Mouse (Mus musculus) myocyte (in vitro differentiated cells): ENCODE measurements around the gene Ankrd34a. TPM values are rescaled to one million over a fixed set of nuclear protein-coding genes. Genes with fewer than 3 reads are reported as not detected.

Experiments
- H3K27me3 ChIP-seq: one replicate; pipeline ENCODE4 v1.6.1; 2011; ENCODE audit not compliant: control insufficient read depth, insufficient read depth, insufficient read length
- H3K36me3 ChIP-seq: one replicate; pipeline ENCODE4 v1.6.1; 2011; ENCODE audit not compliant: control insufficient read depth, insufficient read depth
- H3K4me2 ChIP-seq: one replicate; pipeline ENCODE4 v1.6.1; 2011; ENCODE audit warnings: low read depth, control low read depth
- H3K4me3 ChIP-seq: one replicate; pipeline ENCODE4 v1.5.1; 2011; ENCODE audit warnings: mild to moderate bottlenecking, control low read depth, moderate library complexity
- H3K79me2 ChIP-seq: one replicate; pipeline ENCODE4 v1.6.1; 2011; ENCODE audit not compliant: control insufficient read depth, insufficient read depth
- H3ac ChIP-seq: one replicate; pipeline ENCODE4 v1.6.1; 2011; ENCODE audit not compliant: control insufficient read depth, insufficient read length
- CEBPB ChIP-seq: IDR thresholded peaks from 2 replicates; pipeline ENCODE4 v1.6.1; 2011; ENCODE audit warnings: mild to moderate bottlenecking, moderate library complexity; ENCODE audit not compliant: poor library complexity, insufficient read depth, severe bottlenecking
- E2F4 ChIP-seq: IDR thresholded peaks from one replicate; pipeline ENCODE4 v1.6.1; 2011; ENCODE audit warnings: mild to moderate bottlenecking, control low read depth, moderate library complexity; ENCODE audit not compliant: insufficient read depth
- MAX ChIP-seq: IDR thresholded peaks from one replicate; pipeline ENCODE4 v1.6.1; 2011; ENCODE audit warnings: low read depth, mild to moderate bottlenecking, control low read depth
- MYOD1 ChIP-seq, 3 experiments: IDR thresholded peaks; one replicate each; pipeline ENCODE4 v1.6.1; 2011; ENCODE audit warnings: control low read depth in 2 of 3, low read depth in 2 of 3, mild to moderate bottlenecking in 2 of 3, moderate library complexity in 1 of 3; ENCODE audit not compliant: insufficient read length in 2 of 3, control insufficient read depth in 1 of 3
- MYOG ChIP-seq, 3 experiments: IDR thresholded peaks; one replicate each; pipeline ENCODE4 v1.6.1; 2011; ENCODE audit warnings: control low read depth in 2 of 3, low read depth in 2 of 3, mild to moderate bottlenecking in 2 of 3; ENCODE audit not compliant: insufficient read length in 2 of 3, control insufficient read depth in 1 of 3, insufficient read depth in 1 of 3
- POLR2A ChIP-seq: IDR thresholded peaks from one replicate; pipeline ENCODE4 v1.6.1; 2011; ENCODE audit warnings: low read depth, mild to moderate bottlenecking, control low read depth, moderate library complexity; ENCODE audit not compliant: insufficient read length
- POLR2AphosphoS2 ChIP-seq: IDR thresholded peaks from one replicate; pipeline ENCODE4 v1.6.1; 2011; ENCODE audit warnings: low read depth, control low read depth; ENCODE audit not compliant: insufficient read length
- REST ChIP-seq: IDR thresholded peaks from one replicate; pipeline ENCODE4 v1.6.1; 2011; ENCODE audit warnings: mild to moderate bottlenecking, control low read depth, moderate library complexity; ENCODE audit not compliant: insufficient read depth, insufficient read length
- SRF ChIP-seq: IDR thresholded peaks from one replicate; pipeline ENCODE4 v1.6.1; 2011; ENCODE audit warnings: low read depth; ENCODE audit not compliant: control insufficient read depth, insufficient read length
- TCF12 ChIP-seq: IDR thresholded peaks from one replicate; pipeline ENCODE4 v1.6.1; 2011; ENCODE audit warnings: mild to moderate bottlenecking, control low read depth; ENCODE audit not compliant: poor library complexity, insufficient read depth, severe bottlenecking
- TCF3 ChIP-seq: IDR thresholded peaks from one replicate; pipeline ENCODE4 v1.6.1; 2011; ENCODE audit warnings: low read depth, control low read depth; ENCODE audit not compliant: insufficient read length
- USF1 ChIP-seq: IDR thresholded peaks from one replicate; pipeline ENCODE4 v1.6.1; 2011; ENCODE audit warnings: low read depth, mild to moderate bottlenecking, control low read depth, moderate library complexity
- polyA plus RNA-seq: library from polyadenylated mRNA; unstranded; fragments of >200 nt; fragmentation: generic; extraction: Trizol; gene quantifications from one replicate; pipeline ENCODE4 v1.2.1, GENCODE M21; 2012; ENCODE audit warnings: missing spikeins

Gene Ankrd34a
- polyA plus RNA-seq, 1 experiment = 2.5 TPM

GRCm38 (mm10) chr3:96634928-96635879, 38.8 kb downstream of the Ankrd34a start, which contains the start of the genes Pex11b and Gm42957:
Gene Pex11b, plus strand, starts transcription at chr3:96635376.
Gene Gm42957, plus strand, starts transcription at chr3:96635474.
- TF ChIP-seq POLR2A (peak; percentile 73), SRF (no peak), REST (no peak), MYOG (IDR thresholded peaks at IDR 0.05; ENCODE audit: control insufficient read depth in 1 of 3, insufficient read depth in 1 of 3, insufficient read length in 2 of 3, low read depth in 2 of 3) (peak in 1 of 3 experiments; percentile 14), POLR2AphosphoS2 (peak; percentile 17), TCF3 (no peak)
- no peaks in the 10 kb centered on the region for H3K27me3 ChIP-seq
- H3K36me3 ChIP-seq = peaks cover 10% of the 10 kb centered on the region

GRCm38 (mm10) chr3:96635906-96636305, 39.5 kb downstream of the Ankrd34a start:
- peaks cover 10% of the 10 kb centered on the region for H3K36me3 ChIP-seq
- peak overlapping the region; percentile 62 for H3K4me3 ChIP-seq
- peaks cover 8% of the 10 kb centered on the region for H3K79me2 ChIP-seq
- no peaks in the 10 kb centered on the region for H3K27me3 ChIP-seq
- TF ChIP-seq CEBPB (no peak), MYOG (IDR thresholded peaks at IDR 0.05; ENCODE audit: control insufficient read depth in 1 of 3, insufficient read depth in 1 of 3, insufficient read length in 2 of 3, low read depth in 2 of 3) (no peak), MYOD1 (IDR thresholded peaks at IDR 0.05; ENCODE audit: control insufficient read depth in 1 of 3, insufficient read length in 2 of 3, low read depth in 2 of 3) (no peak), MAX (no peak), POLR2AphosphoS2 (no peak), SRF (no peak), TCF12 (no peak), POLR2A (no peak), USF1 (no peak), TCF3 (no peak), E2F4 (no peak), REST (no peak)
- peak overlapping the region; percentile 41 for H3ac ChIP-seq
- peak overlapping the region; percentile 79 for H3K4me2 ChIP-seq

More at GRCm38 (mm10) chr3:96634928-96635879, 38.8 kb downstream of the Ankrd34a start, which contains the start of the genes Pex11b and Gm42957:
- Histone ChIP-seq H3K4me3 (peak within 1 kb of the TSS; percentile 62), H3ac (peak within 1 kb of the TSS; percentile 41), H3K79me2 (peaks cover 15% of the 10 kb centered on the region), H3K4me2 (peak within 1 kb of the TSS; percentile 79)

- Histone ChIP-seq H3K4me2 (peak overlapping the region; percentile 79), H3K27me3 (no peaks in the 10 kb centered on the region), H3K4me3 (peak overlapping the region; percentile 62), H3K36me3 (peaks cover 10% of the 10 kb centered on the region), H3ac (peak overlapping the region; percentile 41), H3K79me2 (peaks cover 5% of the 10 kb centered on the region)
- TF ChIP-seq MYOG (IDR thresholded peaks at IDR 0.05; ENCODE audit: control insufficient read depth in 1 of 3, insufficient read depth in 1 of 3, insufficient read length in 2 of 3, low read depth in 2 of 3) (no peak), USF1 (no peak)
Observed at GRCm38 (mm10) chr3:96636448-96636847, 40.0 kb downstream of the Ankrd34a start.

- Histone ChIP-seq H3K36me3 (peaks cover 8% of the 10 kb centered on the region), H3K4me2 (no peak overlapping the region), H3ac (no peak overlapping the region), H3K27me3 (no peaks in the 10 kb centered on the region), H3K4me3 (no peak overlapping the region), H3K79me2 (no peaks in the 10 kb centered on the region)
- TF ChIP-seq USF1 = no peak
- TF ChIP-seq MYOG (IDR thresholded peaks at IDR 0.05; ENCODE audit: control insufficient read depth in 1 of 3, insufficient read depth in 1 of 3, insufficient read length in 2 of 3, low read depth in 2 of 3) = no peak
- no peak for TF ChIP-seq SRF
- no peak for TF ChIP-seq TCF3
- TF ChIP-seq MAX = no peak
- no peak for TF ChIP-seq CEBPB
- no peak for TF ChIP-seq E2F4
- TF ChIP-seq MYOD1 (IDR thresholded peaks at IDR 0.05; ENCODE audit: control insufficient read depth in 1 of 3, insufficient read length in 2 of 3, low read depth in 2 of 3) = no peak
- no peak for TF ChIP-seq POLR2A
- no peak for TF ChIP-seq REST
Observed at GRCm38 (mm10) chr3:96639219-96639618, 42.8 kb downstream of the Ankrd34a start.

GRCm38 (mm10) chr3:96645018-96645649, 48.7 kb downstream of the Ankrd34a start, which contains the start of gene Itga10:
Gene Itga10, plus strand, starts transcription at chr3:96645584.
- Histone ChIP-seq H3K79me2 (no peaks in the 10 kb centered on the region), H3K27me3 (no peaks in the 10 kb centered on the region), H3K36me3 (peaks cover 12% of the 10 kb centered on the region), H3ac (no peak within 1 kb of the TSS), H3K4me3 (no peak within 1 kb of the TSS), H3K4me2 (peak within 1 kb of the TSS; percentile 34)
- TF ChIP-seq USF1 = no peak
- TF ChIP-seq TCF12 = no peak
- TF ChIP-seq E2F4 = no peak
- no peak for TF ChIP-seq REST
- no peak for TF ChIP-seq MYOG (IDR thresholded peaks at IDR 0.05; ENCODE audit: control insufficient read depth in 1 of 3, insufficient read depth in 1 of 3, insufficient read length in 2 of 3, low read depth in 2 of 3)
- TF ChIP-seq POLR2A = no peak
- no peak for TF ChIP-seq MYOD1 (IDR thresholded peaks at IDR 0.05; ENCODE audit: control insufficient read depth in 1 of 3, insufficient read length in 2 of 3, low read depth in 2 of 3)
- no peak for TF ChIP-seq SRF
- no peak for TF ChIP-seq MAX
- TF ChIP-seq POLR2AphosphoS2 = no peak
- TF ChIP-seq TCF3 = no peak
- TF ChIP-seq CEBPB = no peak
